Mouse (Mus musculus): ENCODE data around the gene Zan.

The Zan gene

DNA sequence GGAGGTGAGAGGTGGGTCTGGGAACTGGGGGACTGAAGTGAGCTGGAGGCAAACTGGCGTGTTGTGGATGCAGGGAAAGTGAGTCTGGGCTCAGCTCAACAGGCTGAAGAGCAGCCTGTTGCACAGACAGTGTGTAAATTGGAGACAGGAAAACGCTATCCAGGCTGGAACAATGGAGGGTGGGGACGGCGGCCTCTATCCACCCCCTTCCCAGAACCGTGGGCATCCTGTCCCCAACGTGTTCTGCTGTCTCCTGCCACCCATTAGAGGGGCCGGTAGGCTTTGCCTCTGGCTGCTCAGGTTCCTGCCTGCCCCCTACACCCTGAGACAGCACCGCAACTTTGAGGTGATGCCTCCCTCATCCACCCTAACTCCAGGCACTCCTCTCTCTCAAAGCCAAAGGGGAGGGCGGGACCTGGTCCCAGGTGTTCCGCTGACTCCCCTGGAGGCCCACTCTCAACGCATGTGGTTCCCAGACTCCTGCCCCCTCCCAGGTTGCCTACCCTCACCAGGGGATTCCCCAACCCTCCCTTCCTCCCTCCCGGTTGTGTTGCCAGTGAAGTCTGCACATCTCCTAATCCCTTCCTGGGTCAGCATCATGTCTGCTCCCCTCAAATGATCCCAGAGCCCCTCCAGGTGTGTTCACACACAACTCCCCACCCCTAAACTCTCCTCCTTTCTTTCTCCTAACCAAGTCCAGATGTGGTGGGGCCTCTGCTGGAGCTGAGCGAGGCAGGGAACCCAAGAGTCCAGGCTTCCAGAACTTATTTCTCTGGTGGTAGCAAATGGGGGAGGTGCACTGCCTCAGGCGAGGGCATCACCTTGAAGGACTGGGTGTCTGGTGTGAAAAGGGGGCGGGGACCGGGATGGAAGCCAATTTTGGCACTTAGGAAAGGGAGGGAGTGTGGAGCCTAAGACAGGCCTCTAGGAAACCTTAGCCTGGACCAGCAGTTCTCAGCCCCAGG, 124.6 kb downstream of the Zan start:
- no peak for ATAC-seq (ENCODE audit: insufficient number of reproducible peaks, low FRiP score, low TSS enrichment)

DNA sequence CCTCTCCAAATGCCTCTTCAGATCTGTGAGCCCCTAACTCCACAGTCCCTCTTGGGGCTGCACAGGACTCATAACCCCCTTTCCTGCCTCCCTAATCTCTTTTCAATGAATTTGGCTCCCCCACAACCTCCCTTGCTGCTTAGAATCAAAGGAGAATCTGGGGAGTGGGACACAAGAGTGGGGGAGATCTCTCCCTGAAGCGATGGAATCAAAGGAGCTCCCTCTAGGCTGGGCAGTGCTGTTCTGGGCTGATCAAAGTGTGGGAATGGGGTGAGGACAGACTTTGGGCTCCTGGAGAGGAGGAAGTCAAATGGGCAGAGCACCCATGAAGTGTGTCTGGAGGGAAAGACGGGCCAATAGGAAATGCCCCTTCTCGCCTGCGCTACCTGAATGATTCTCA, 125.5 kb downstream of the Zan start:
- no peak for ATAC-seq (ENCODE audit: insufficient number of reproducible peaks, low FRiP score, low TSS enrichment)

GRCm38 (mm10) chr5:137351058-137351380, 125.8 kb downstream of the Zan start:
- ATAC-seq (ENCODE audit: insufficient number of reproducible peaks, low FRiP score, low TSS enrichment) = no peak

DNA sequence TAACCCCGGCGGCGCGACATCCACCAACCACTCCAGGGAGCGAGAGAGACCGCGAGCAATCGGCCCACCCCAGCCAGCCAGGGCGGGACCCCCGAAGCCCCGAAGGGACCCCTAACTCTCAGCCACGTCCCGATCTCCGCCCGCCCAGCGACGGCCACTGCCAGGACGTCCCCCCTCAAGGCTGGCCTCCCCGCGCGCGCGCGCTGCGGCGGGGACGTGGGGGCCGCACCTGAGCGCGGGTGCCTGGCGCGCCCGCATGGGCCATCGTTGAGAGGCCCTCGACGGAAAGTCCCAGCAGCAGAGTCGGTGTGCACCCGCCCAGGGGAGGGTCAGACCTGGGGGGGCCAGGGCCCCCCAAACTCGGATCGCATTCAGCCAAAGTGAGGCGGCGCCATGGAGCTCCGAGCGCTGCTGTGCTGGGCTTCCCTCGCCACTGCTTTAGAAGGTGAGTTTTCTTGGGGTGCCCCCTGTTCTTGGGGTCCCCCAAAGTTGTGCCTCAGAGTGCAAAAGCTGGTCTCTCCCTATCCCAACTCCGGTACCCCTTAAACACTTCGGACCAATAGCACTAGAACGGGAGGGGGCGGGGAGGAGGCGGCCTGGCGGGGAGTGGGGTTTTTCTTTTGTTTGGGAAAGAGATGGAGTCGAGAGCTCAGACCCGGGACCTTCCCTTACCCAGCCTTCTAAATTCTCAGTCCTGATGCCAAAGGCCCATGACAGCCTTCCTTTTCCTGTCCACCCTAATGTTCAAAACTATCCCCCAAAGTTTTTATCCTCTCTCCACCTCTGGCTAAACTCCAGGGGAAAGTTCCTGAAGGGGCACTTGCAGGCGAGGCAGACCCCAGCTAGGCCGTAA, 126.4 kb downstream of the Zan start:
- ATAC-seq (ENCODE audit: insufficient number of reproducible peaks, low FRiP score, low TSS enrichment) = no peak

DNA sequence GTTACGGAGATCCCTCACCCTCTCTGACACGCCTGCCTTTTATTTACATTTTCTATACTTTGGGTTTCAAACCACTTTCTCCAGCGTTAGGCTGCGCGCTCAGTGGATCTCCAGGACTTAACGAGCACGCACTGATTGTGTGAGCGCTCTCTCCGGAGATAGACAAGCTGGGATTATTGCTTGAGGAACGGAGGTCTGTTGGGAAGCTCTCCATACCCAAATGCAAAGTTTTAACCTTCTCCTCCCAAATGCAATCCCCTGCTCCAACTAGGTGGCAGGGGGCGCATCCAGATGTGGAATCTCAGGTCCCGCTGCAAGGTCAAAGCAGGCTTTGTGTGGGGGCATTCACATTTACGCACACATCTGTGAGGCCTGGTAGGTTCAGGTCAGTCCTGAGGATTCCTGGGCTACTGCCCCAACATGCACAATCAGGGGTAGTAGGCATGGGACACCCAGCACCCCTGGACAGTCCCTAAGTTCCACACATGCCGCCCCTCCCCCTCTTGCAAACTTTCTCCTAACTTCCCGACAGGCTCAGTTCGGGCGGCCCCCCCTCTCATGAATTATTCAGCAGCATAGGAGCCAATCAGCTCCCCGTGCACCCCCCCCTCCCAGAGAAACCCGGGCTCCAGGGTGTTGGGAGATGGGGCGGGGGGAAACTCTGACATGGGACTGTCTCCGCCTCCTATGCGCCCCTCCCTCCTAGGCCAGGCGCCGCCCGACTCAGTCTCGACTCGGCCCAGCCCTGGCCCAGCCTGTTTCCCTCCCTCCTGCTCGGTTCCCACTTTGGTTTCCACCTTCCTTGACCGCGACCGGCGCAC, 127.3 kb downstream of the Zan start, which contains the start of gene Ephb4:
TSS of gene Ephb4 (plus strand) at position 726 of the 821 bp plus-strand sequence.
- ATAC-seq (ENCODE audit: insufficient number of reproducible peaks, low FRiP score, low TSS enrichment) = no peak

DNA sequence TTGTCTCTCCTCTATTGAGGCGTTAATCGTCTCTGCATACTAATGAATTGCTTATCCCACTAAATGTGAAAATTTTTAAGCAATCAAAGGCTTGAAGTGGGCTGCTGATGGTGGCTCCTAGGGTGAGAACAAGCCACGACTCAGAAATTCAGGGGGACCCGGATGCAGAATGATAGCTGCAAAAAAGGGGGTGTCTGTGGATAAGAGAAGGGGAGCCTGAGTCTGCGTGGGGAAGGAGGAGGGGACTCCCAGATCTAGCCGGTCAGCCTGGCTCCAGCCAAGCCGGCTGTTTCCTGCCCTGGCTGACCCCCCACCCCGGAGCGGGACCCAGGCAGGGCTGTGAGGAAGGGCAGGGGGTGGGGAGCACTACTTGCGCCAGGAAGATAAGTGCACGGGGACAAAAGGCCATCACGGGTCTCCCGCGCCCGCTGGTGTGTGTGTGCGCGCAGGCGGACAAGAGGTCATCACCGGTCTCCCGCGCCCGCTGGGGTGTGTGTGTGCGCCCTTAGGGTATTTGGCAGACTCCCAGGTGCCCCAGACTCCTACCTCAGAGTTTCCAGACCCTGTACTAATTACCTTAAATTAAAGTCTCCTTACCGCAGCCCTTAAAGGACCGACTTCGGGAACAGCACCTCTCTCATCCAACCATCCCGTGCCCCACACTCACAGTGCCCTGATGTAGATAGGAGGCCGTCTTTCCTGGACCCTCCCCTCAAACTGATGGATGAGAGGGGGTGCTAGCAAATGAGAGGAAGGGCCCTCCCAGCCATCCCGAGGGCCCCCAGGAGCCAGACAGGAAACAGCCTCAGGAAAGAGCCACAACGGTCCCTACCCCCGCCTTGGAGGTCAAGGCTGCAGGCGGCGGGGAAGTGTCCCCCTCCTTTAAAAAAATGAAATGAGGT, 128.1 kb downstream of the Zan start:
- ATAC-seq (ENCODE audit: insufficient number of reproducible peaks, low FRiP score, low TSS enrichment) = no peak

DNA sequence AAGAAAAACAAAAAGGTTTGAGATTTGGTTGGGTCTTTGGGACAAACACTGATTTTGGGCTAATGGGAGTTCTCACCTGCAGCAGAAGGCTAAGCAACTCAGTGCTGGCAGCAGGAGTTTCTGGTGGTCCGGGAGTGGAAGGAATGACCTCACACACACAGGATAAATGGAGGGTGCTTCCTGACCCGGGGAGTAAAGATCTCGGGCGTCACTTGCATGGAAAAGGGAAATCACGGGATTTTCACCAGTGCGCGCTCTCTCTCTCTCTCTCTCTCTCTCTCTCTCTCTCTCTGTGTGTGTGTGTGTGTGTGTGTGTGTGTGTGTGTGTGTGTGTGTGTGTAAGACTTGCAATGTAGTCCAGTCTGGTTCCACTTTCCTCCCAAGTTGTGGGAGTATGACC, 129.0 kb downstream of the Zan start:
- ATAC-seq (ENCODE audit: insufficient number of reproducible peaks, low FRiP score, low TSS enrichment) = no peak

- no peak for ATAC-seq (ENCODE audit: insufficient number of reproducible peaks, low FRiP score, low TSS enrichment)
These were observed 129.9 kb downstream of the Zan start for GRCm38 (mm10) chr5:137346983-137347382.

DNA sequence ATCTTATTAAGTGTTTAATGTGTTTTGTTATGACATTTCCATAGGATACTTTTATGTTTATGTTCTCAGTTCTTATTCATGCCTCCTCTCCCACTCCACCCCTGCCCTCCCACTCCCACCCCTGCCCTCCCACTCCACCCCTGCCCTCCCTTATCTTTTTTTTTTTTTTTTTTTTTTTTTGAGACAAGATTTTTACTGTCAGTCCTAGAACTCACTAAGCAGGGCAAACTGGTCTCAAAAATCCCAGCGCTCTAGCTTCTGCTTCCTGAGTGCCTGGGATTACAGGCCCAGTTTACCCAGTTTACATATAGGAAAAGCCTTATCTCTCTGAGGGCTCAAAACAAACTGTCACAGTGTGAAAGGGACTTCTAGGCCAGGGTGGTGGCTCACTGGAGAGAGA, 130.5 kb downstream of the Zan start:
- no peak for ATAC-seq (ENCODE audit: insufficient number of reproducible peaks, low FRiP score, low TSS enrichment)

- ATAC-seq (ENCODE audit: insufficient number of reproducible peaks, low FRiP score, low TSS enrichment) = no peak
These were observed 131.0 kb downstream of the Zan start for GRCm38 (mm10) chr5:137345821-137346220.

- ATAC-seq (ENCODE audit: insufficient number of reproducible peaks, low FRiP score, low TSS enrichment) = no peak
These were observed 133.0 kb downstream of the Zan start for GRCm38 (mm10) chr5:137343869-137344268.

DNA sequence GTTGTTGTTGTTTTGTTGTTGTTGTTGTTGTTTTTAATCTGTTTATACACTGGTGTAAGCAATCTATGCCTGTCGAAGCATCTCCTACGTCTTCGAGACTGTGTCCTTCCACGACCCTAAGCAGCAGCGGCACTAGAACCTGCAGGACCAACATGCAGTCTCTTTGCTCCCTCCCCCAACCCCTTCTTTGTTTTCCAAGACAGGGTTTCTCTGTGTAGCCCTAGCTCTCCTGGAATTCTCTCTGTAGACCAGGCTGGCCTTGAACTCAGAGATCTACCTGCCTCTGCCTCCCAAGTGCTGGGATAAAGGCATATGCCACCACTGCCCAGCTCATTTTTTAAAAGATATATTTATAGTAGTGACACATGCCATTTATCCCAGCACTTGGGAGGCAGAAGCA, 133.5 kb downstream of the Zan start:
- ATAC-seq (ENCODE audit: insufficient number of reproducible peaks, low FRiP score, low TSS enrichment) = no peak

GRCm38 (mm10) chr5:137342407-137343012, 134.4 kb downstream of the Zan start:
- ATAC-seq (ENCODE audit: insufficient number of reproducible peaks, low FRiP score, low TSS enrichment) = no peak

GRCm38 (mm10) chr5:137340222-137340621, 136.6 kb downstream of the Zan start:
- ATAC-seq (ENCODE audit: insufficient number of reproducible peaks, low FRiP score, low TSS enrichment) = no peak

DNA sequence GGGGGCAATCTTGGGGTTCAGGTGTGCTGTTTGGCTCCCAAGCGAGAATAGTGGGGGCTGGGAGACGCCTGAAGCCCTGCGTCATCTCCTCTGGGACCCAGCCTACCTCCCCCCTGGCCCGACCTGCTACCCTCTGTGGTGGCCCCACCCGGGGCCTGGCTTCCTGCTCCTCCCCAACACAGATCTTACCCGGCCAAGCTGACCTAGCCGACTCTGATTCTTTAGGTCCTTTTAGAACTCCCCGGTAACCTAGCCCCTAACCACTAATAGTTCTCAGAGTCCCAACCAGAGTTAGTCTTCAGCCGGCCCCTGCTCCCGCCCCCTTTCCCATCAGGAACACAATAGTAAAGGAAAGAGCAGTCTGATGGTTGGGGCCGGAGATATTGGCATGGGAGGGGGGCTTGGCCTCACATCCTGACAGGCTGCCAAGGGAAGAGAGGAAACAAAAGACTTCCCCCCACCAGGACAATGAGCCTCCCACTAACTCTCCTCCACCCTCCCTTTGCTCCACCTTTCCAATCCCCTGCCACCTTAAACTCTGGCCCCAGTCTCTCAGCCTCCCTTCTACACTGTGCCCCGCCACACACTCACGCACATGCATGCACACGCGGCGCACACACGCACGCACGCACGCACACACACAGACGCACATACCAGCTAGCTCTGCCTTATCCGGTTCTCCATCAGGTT, 137.4 kb downstream of the Zan start:
- 0 out of 2 replicates have a peak, but pooled peaks have one; percentile 6 for ATAC-seq (ENCODE audit: insufficient number of reproducible peaks, low FRiP score, low TSS enrichment)

DNA sequence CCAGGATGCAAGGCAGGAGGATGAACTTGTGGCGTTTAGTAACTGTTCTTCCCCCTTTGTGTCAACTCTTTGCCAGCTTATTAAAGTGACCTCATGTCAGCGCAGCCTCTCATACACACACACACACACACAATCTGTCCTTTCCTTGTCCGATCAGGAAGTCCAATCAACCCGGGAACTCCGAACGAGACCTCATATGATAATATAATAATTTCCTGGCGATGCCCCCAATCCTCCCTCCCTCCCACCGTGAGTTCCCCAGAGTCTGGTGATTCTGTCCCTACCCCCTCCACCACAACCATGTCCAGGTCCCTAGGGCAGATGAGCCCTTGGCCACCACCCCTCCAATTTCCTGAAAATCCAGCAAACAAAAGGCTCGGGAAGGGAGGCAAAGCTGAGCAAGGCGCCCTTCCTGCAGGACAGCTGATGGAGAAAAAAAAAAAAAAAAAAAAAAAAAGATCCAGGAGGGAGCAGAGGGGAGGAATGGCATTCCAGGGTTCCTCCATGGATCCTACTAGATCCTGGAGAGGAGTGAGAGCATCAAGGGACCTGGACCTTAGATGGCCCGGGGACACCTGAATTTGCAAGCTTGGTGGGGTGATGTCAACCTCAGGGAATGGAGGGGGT, 138.1 kb downstream of the Zan start:
- no peak for ATAC-seq (ENCODE audit: insufficient number of reproducible peaks, low FRiP score, low TSS enrichment)

GRCm38 (mm10) chr5:137338256-137338655, 138.6 kb downstream of the Zan start:
- ATAC-seq (ENCODE audit: insufficient number of reproducible peaks, low FRiP score, low TSS enrichment) = peak; percentile 81

DNA sequence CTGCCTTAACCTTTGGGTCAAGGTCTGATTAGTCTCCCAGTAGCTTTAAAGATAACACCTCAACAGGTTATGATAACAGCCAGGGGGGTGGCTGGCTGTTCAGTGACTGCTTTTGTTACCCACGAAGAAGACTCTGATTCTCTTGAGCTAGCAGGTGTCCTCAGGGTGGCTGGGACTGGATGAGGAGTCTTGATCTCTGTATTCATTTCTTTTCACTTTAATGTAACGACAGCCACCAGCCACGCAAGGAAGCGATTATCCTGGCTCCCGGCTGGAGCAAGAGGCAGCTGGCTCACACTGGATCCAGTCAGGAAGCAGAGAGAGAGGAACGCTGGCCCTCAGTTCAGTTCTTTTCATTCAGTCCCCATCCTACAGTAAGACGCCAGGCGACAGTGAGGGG, 139.7 kb downstream of the Zan start:
- ATAC-seq (ENCODE audit: insufficient number of reproducible peaks, low FRiP score, low TSS enrichment) = no peak
